Mouse (Mus musculus): ENCODE results near the gene Omt2a. TPM values are rescaled to one million over a fixed set of nuclear protein-coding genes. Genes with fewer than 3 reads are reported as not detected.
"Not testable (repeated sequence)": the region's sequence is repeated elsewhere in the genome, so short reads cannot be mapped to it uniquely, and the experiment has no call there.

The Omt2a gene
- polyA plus RNA-seq, 1 experiment from 2014 or later: not detected

DNA sequence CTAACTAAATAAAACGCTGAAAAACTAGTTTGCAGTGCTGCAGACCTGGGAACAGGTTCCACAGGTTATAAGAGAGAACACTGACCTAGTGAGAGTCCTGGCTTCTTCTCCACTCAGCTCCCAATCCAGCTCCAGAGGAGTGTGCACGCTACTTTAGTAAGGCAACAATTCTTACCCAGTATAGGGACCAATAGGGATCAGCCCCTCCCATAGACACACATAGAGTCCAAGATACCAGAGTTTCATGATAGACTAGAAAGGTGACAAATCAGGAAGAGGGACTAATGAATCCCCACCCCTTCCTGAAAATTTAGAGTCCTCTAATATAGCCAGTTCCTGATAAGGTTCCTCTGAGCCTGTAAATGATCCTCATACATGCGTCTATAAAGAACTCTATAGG, 32.4 kb upstream of the Omt2a start:
- Histone ChIP-seq H3K4me3 (replicated peaks) (no peak overlapping the region), H3K9me3 (no peaks in the 10 kb centered on the region), H3K4me1 (no peaks in the 10 kb centered on the region), H3K27me3 (no peaks in the 10 kb centered on the region), H3K36me3 (replicated peaks) (no peaks in the 10 kb centered on the region), H3K9ac (no peak overlapping the region), H3K27ac (no peak overlapping the region), H3K4me2 (no peak overlapping the region)
- no peak for ATAC-seq (ENCODE audit: low FRiP score)
- 65% methylated on average over 3 of the region's 3 CpGs for WGBS

DNA sequence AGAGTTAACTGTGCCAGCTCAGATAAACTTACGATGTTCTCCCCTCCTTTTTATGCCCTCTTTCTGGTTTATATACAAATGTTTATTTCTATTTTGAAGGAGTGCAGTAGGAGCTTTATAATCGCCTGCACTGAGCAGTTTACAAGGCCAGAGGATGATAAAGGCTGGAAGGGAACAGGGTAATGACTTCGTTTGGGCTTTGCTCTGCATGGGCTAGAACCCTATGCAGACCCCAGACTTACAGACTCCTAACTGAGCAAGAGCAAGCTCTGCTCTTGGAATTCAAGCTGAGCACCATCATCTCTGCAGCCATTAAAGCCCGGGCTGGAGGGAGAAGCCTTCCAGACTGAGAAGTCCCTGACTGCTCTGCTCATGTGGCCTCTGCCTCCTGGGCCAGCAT, 30.6 kb upstream of the Omt2a start:
- not testable (repeated sequence) for ATAC-seq (ENCODE audit: low FRiP score); H3K9me3 ChIP-seq; H3K4me2 ChIP-seq

DNA sequence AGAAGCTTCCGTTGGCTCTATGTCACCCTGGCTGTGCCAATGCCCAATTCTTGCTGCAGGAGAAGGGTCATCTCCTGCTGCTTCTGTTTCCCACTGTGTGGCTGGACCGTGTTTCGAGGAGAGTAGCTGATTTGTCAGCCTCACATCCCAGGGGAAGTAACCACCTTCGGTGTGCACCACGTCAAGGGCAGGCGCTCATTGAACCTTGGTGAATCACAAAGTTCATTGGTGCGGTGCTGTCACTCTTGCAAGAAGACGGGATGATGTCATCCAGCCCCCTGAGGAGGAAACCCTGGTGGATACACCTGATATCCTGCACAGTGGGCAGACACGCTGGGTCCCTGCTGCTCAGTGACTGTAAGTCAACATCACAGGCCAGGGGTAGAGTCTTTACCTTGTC, 28.5 kb upstream of the Omt2a start:
- not testable (repeated sequence) for H3K9ac ChIP-seq; H3K27ac ChIP-seq; H3K4me3 ChIP-seq (replicated peaks); ATAC-seq (ENCODE audit: low FRiP score); H3K27me3 ChIP-seq; H3K4me2 ChIP-seq; H3K36me3 ChIP-seq (replicated peaks); H3K9me3 ChIP-seq; H3K4me1 ChIP-seq
- WGBS: 87% methylated on average over 9 of the region's 9 CpGs

More for the DNA sequence above, 30.6 kb upstream of the Omt2a start:
- not testable (repeated sequence) for H3K36me3 ChIP-seq (replicated peaks); H3K9ac ChIP-seq; H3K27me3 ChIP-seq; H3K27ac ChIP-seq; H3K4me3 ChIP-seq (replicated peaks); H3K4me1 ChIP-seq
- WGBS: 71% methylated on average over 4 of the region's 4 CpGs

DNA sequence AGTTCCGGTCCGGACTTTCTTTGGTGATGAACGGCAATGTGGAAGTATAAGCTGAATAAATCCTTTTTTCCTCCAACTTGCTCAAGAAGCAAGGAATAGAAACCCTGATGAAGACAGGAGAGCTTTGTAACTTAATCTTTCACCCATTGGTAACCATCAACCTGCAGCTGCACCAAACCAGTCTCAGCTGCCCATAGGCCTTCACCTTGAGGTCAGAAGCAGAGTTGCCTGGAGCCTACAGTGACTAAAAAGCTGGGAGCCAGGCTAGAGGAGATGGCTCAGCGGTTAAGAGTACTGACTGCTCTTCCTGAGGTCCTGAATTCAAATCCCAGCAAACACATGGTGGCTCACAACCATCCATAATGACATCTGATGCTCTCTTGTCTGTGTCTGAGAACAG, 27.9 kb upstream of the Omt2a start:
- WGBS: 85% methylated on average over 4 of the region's 4 CpGs
- not testable (repeated sequence) for H3K4me3 ChIP-seq (replicated peaks); ATAC-seq (ENCODE audit: low FRiP score)

DNA sequence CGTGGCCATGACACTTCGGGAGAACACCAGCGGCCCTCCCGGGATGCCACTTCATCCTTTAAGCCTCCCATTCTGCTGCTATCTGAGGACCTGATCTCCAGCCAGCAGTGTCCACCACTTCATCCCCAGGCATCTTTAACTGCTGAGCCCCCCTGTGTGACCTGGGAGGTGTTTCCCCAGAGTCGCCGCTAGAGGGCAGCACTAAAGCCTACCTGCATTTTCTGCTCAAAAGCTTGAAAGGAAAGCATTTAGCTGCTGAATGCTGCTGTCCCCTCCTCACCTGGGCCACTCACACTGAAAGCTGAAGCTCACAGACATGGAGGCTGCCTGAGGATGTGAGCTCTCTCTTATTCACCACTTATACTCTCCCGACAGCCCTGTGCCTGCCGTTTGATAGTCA, 25.7 kb upstream of the Omt2a start:
- WGBS: 8% methylated on average over 8 of the region's 8 CpGs
- not testable (repeated sequence) for H3K27ac ChIP-seq; ATAC-seq (ENCODE audit: low FRiP score); H3K4me2 ChIP-seq; H3K9me3 ChIP-seq; H3K4me1 ChIP-seq; H3K36me3 ChIP-seq (replicated peaks); H3K4me3 ChIP-seq (replicated peaks); H3K27me3 ChIP-seq; H3K9ac ChIP-seq

More for the DNA sequence above, 27.9 kb upstream of the Omt2a start:
- H3K4me1 ChIP-seq; H3K27me3 ChIP-seq; H3K9ac ChIP-seq; H3K9me3 ChIP-seq; H3K36me3 ChIP-seq (replicated peaks); H3K27ac ChIP-seq; H3K4me2 ChIP-seq: not testable (repeated sequence)

DNA sequence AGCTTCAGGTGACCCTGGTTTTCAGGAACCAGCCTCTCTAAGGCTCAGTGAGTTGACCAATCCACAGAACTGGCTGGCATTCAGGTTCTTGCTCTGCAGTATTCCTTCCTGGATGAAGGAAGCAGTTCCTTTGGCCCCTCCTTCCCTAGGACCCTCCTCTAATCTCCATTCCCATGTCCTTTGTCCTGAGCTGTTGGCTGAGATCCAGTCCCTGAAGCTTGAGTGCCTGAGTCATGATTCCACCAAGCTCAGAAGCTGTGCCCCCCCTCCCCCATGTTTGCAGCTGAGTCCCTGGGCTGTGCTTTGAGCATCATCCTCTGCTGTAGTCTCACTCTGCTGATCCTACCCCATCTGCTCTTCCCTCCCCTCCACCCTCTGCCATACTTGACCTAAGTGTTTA, 22.5 kb upstream of the Omt2a start:
- H3K9ac ChIP-seq; H3K4me2 ChIP-seq; ATAC-seq (ENCODE audit: low FRiP score); H3K27me3 ChIP-seq; H3K27ac ChIP-seq; H3K36me3 ChIP-seq (replicated peaks); H3K4me3 ChIP-seq (replicated peaks); H3K4me1 ChIP-seq; H3K9me3 ChIP-seq: not testable (repeated sequence)

DNA sequence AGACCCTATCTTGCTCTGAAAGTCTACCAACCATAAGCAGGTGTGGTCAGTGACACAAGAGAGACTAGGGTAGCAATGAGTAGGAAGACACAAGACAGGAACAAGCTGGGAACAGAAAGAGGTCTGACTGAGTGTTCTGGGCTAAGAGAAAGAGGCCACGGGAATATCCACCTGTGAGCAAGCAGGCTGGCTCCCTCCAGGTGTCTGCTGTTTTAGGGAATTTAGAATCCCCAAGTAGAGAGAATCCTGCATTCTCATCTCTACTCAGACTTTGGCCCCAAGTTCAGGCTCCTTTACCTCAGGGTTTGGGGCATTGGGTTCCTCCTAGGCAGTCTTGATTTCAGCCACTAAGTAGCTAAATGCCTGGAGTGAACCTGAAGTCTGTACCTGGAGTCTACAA, 12.7 kb upstream of the Omt2a start, which contains the start of gene Omt2b:
Gene Omt2b (plus strand): TSS at position 301 of the 400 bp plus-strand sequence.
- not testable (repeated sequence) for H3K9me3 ChIP-seq; H3K9ac ChIP-seq; H3K4me1 ChIP-seq; H3K27ac ChIP-seq; H3K4me2 ChIP-seq; H3K4me3 ChIP-seq (replicated peaks); H3K27me3 ChIP-seq; H3K36me3 ChIP-seq (replicated peaks); ATAC-seq (ENCODE audit: low FRiP score)
- 100% methylated on average over 1 of the region's 1 CpGs for WGBS

DNA sequence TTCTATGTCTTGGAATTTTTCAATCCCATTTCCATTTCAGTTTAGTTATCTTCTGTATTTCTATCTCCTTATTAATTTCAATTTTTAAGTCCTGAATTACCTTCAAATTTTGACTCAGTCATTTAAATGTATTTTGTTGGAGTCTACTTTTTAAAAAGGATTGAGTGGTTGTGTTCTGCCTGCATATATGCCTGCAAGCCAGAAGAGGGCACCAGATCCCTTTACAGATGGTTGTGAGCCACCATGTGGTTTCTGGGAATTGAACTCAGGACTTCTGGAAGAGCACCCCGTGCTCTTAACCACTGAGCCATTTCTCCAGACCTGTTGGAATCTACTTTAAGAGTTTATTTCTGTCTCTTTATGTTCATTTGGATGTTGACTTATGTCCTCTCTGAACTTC, 4.9 kb upstream of the Omt2a start:
- Histone ChIP-seq H3K27ac (no peak overlapping the region), H3K36me3 (replicated peaks) (no peaks in the 10 kb centered on the region), H3K9me3 (no peaks in the 10 kb centered on the region), H3K4me2 (no peak overlapping the region), H3K9ac (no peak overlapping the region), H3K4me3 (replicated peaks) (no peak overlapping the region), H3K4me1 (no peaks in the 10 kb centered on the region), H3K27me3 (no peaks in the 10 kb centered on the region)
- 41% methylated on average over 1 of the region's 1 CpGs for WGBS
- ATAC-seq (ENCODE audit: low FRiP score): no peak

DNA sequence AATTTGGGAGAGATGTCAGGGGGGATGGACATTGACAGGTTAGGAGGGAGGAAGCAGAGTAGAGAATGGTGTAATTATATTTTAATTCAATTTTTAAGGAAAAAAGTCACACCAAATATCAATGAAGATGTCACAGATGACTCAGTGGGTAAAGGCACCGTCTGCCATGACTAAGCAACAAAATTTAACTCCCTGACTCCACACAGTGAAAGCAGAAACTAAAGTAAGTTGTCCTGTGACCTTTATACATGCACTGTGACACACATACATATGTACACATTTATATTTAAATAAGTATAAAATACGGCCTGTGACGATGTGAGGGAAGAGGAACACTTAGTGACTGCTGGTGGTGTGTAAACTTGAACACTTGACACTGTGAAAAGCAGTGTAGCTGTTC, 6.5 kb downstream of the Omt2a start:
- not testable (repeated sequence) for H3K27ac ChIP-seq; ATAC-seq (ENCODE audit: low FRiP score); H3K9me3 ChIP-seq; H3K4me2 ChIP-seq; H3K4me1 ChIP-seq; H3K4me3 ChIP-seq (replicated peaks); H3K36me3 ChIP-seq (replicated peaks); H3K27me3 ChIP-seq; H3K9ac ChIP-seq
- WGBS: 80% methylated on average over 3 of the region's 3 CpGs

DNA sequence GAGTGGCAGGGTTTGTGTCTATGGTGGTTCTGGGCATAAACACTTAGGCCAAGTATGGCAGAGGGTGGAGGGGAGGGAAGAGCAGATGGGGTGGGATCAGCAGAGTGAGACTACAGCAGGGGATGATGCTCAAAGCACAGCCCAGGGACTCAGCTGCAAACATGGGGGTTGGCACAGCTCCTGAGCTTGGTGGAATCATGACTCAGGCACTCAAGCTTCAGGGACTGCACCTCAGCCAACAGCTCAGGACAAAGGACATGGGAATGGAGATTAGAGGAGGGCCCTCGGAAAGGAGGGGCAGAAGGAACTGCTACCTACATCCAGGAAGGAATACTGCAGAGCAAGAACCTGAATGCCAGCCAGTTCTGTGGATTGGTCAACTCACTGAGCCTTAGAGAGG, 15.5 kb downstream of the Omt2a start:
- H3K9me3 ChIP-seq; H3K9ac ChIP-seq; ATAC-seq (ENCODE audit: low FRiP score); H3K27me3 ChIP-seq; H3K4me2 ChIP-seq; H3K4me3 ChIP-seq (replicated peaks); H3K27ac ChIP-seq; H3K36me3 ChIP-seq (replicated peaks); H3K4me1 ChIP-seq: not testable (repeated sequence)
- WGBS: 72% methylated on average over 1 of the region's 1 CpGs

DNA sequence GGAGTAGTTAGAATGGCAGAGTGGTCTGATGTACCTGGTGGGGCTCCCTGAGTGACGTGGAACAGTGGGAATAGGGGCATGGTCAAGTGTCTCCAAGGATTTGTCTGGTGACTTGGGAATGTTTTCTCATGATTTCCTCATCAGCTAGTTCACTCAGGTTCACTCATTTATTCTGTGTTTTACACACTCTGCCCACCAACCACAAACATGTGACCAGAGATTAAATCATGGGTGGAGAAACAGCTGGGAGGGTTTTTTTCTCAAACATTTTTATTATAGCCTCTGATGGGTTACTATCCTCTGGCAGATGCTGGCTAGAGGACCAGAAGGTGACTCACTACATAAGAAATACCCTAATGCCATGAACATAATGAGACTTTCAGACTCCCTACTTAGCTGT, 16.4 kb downstream of the Omt2a start:
- H3K9ac ChIP-seq: no peak overlapping the region
- no peaks in the 10 kb centered on the region for H3K27me3 ChIP-seq
- no peaks in the 10 kb centered on the region for H3K9me3 ChIP-seq
- no peak overlapping the region for H3K4me2 ChIP-seq
- H3K4me3 ChIP-seq (replicated peaks): no peak overlapping the region
- no peaks in the 10 kb centered on the region for H3K4me1 ChIP-seq
- 94% methylated on average over 1 of the region's 1 CpGs for WGBS
- H3K27ac ChIP-seq: no peak overlapping the region
- no peak for ATAC-seq (ENCODE audit: low FRiP score)
- H3K36me3 ChIP-seq (replicated peaks): no peaks in the 10 kb centered on the region

DNA sequence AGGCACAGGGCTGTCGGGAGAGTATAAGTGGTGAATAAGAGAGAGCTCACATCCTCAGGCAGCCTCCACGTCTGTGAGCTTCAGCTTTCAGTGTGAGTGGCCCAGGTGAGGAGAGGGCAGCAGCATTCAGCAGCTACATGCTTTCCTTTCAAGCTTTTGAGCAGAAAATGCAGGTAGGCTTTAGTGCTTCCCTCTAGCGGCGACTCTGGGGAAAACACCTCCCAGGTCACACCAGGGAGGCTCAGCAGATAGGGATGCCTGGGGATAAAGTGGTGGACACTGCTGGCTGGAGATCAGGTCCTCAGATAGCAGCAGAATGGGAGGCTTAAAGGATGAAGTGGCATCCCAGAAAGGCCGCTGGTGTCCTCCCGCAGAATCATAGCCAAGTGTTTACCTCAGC, 18.5 kb downstream of the Omt2a start:
- ATAC-seq (ENCODE audit: low FRiP score); H3K9ac ChIP-seq; H3K27ac ChIP-seq; H3K9me3 ChIP-seq; H3K4me1 ChIP-seq; H3K36me3 ChIP-seq (replicated peaks); H3K4me3 ChIP-seq (replicated peaks); H3K4me2 ChIP-seq; H3K27me3 ChIP-seq: not testable (repeated sequence)
- WGBS: 10% methylated on average over 6 of the region's 6 CpGs

DNA sequence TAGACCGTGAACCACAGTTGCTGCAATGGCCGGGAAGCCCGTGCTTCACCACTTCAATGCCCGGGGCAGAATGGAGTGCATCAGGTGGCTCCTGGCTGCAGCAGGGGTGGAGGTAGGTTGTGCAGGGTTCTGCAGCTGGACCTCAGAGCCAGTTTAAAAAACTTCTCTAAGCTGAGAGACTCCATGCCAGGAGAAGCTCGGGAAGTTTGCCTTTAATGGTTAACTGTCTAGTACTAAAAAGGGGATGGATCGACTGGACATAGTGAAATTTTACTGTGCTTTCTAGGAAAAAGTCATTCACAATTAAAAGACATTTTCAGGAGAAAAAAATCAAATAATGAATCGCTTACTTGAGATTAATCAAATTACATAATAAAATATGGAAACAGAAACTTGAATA, 19.8 kb downstream of the Omt2a start:
- not testable (repeated sequence) for H3K4me2 ChIP-seq; H3K4me1 ChIP-seq; H3K27ac ChIP-seq; ATAC-seq (ENCODE audit: low FRiP score); H3K36me3 ChIP-seq (replicated peaks); H3K9ac ChIP-seq; H3K9me3 ChIP-seq; H3K4me3 ChIP-seq (replicated peaks); H3K27me3 ChIP-seq
- 75% methylated on average over 7 of the region's 7 CpGs for WGBS

DNA sequence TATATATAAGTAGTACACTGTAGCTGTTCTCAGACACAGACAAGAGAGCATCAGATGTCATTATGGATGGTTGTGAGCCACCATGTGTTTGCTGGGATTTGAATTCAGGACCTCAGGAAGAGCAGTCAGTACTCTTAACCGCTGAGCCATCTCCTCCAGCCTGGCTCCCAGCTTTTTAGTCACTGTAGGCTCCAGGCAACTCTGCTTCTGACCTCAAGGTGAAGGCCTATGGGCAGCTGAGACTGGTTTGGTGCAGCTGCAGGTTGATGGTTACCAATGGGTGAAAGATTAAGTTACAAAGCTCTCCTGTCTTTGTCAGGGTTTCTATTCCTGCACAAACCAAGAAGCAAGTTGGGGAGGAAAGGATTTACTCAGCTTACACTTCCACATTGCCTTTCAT, 20.9 kb downstream of the Omt2a start:
- WGBS: 69% methylated on average over 1 of the region's 1 CpGs
- not testable (repeated sequence) for H3K27me3 ChIP-seq; ATAC-seq (ENCODE audit: low FRiP score); H3K27ac ChIP-seq; H3K9me3 ChIP-seq; H3K4me1 ChIP-seq; H3K4me3 ChIP-seq (replicated peaks); H3K9ac ChIP-seq; H3K36me3 ChIP-seq (replicated peaks); H3K4me2 ChIP-seq

Data from forebrain, embryonic 12.5 days (tissue).